Mouse (Mus musculus) heart, adult 2 months (tissue): ENCODE results near the gene Josd2.

Experiments
- CTCF ChIP-seq: fragments of 200-600 bp; IDR thresholded peaks from 2 replicates; pipeline ENCODE4 v1.8.1; 2022; ENCODE audit warnings: antibody characterized with exemption, mild to moderate bottlenecking, moderate library complexity
- POLR2A ChIP-seq: fragments of 200-500 bp; IDR thresholded peaks from 2 replicates; pipeline ENCODE4 v1.6.1; 2011; ENCODE audit warnings: mild to moderate bottlenecking, low read depth, low read length, control low read depth; ENCODE audit not compliant: insufficient read depth

GRCm38 (mm10) chr7:44441180-44441579 lies 26.6 kb upstream of the Josd2 start:
- TF ChIP-seq CTCF (no peak), POLR2A (no peak)
